Mouse (Mus musculus) limb, embryonic 11.5 days (tissue): ENCODE results near the gene Disp1. TPM values are rescaled to one million over a fixed set of nuclear protein-coding genes. Genes with fewer than 3 reads are reported as not detected.

Source experiments
- ATAC-seq: fragments of 200-750 bp; cut with Nextera tagmentation; 2 replicates; pipeline ENCODE4 v1.8.0; 2017; ENCODE audit warnings: low read depth; ENCODE audit not compliant: insufficient number of reproducible peaks, low FRiP score, low TSS enrichment
- DNase-seq: peaks from one replicate; pipeline ENCODE4 v3.0.0-alpha.2; 2015; ENCODE audit warnings: low spot score
- H3K27ac ChIP-seq: fragments of 300-500 bp; sonication (generic); replicated peaks from 2 replicates; pipeline ENCODE4 v1.5.1; 2014; ENCODE audit warnings: low read depth, mild to moderate bottlenecking, low read length
- H3K27me3 ChIP-seq: fragments of 300-500 bp; sonication (generic); 2 replicates; pipeline ENCODE4 v1.6.1; 2014; ENCODE audit warnings: mild to moderate bottlenecking, low read length, mixed read lengths; ENCODE audit not compliant: control insufficient read depth, insufficient read depth
- H3K36me3 ChIP-seq: fragments of 300-500 bp; sonication (generic); 2 replicates; pipeline ENCODE4 v1.6.1; 2014; ENCODE audit warnings: mild to moderate bottlenecking, low read length, moderate library complexity, mixed read lengths; ENCODE audit not compliant: control insufficient read depth, insufficient read depth
- H3K4me1 ChIP-seq: fragments of 300-500 bp; sonication (generic); 2 replicates; pipeline ENCODE4 v1.6.1; 2014; ENCODE audit warnings: low read length, mixed read lengths; ENCODE audit not compliant: control insufficient read depth, insufficient read depth
- H3K4me2 ChIP-seq: fragments of 300-500 bp; sonication (generic); 2 replicates; pipeline ENCODE4 v1.6.1; 2014; ENCODE audit warnings: low read depth, mild to moderate bottlenecking, moderate library complexity; ENCODE audit not compliant: severe bottlenecking
- H3K4me3 ChIP-seq: fragments of 300-500 bp; sonication (generic); 2 replicates; pipeline ENCODE4 v1.5.1; 2014; ENCODE audit warnings: low read depth, low read length
- H3K9ac ChIP-seq: fragments of 300-500 bp; sonication (generic); 2 replicates; pipeline ENCODE4 v1.6.1; 2014; ENCODE audit warnings: mild to moderate bottlenecking, low read length
- H3K9me3 ChIP-seq: fragments of 300-500 bp; sonication (generic); 2 replicates; pipeline ENCODE4 v1.6.1; 2016; ENCODE audit warnings: low read length; ENCODE audit not compliant: control insufficient read depth
- WGBS: fragments of 180-500 bp; shearing (Covaris S2); extraction: QIAGEN DNeasy Blood & Tissue Kit; methylation state at CpG from one replicate; pipeline ENCODE4 v1.1.7; 2014; 5-methylcytosine and 5-hydroxymethylcytosine counted together
- microRNA-seq: library from miRNA; unstranded; fragments of <30 nt; microRNA quantifications from one replicate; pipeline ENCODE4, GENCODE M21; 2016
- polyA plus RNA-seq: library from polyadenylated mRNA; unstranded; fragments of >200 nt; fragmentation: Nextera tagmentation; extraction: Ambion mirVana; gene quantifications from 2 replicates; pipeline ENCODE4 v1.2.1, GENCODE M21; 2014

Gene Disp1
- polyA plus RNA-seq, 1 experiment from 2014 or later = 19.3 TPM

DNA sequence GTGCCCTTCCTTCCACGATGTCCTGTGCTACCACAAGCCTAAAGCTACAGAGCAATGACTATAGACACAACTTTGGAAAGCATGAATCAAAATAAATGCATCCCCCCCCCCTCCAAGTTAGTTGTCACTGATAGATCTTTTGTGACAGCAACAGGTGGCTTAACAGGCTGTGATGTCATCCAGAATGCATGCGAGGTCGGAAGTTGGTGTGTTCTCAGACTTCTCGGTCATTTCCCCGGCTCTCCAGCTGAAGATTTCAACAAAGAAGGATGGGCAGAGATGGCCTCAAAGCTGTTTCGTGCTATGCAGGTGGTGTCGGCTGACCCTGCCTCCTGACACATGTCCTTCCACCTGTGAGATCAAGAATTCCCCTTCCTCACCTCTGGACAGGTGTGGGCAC is 181.9 kb downstream of the Disp1 start:
- Histone ChIP-seq H3K4me2 (no peak overlapping the region), H3K36me3 (no peaks in the 10 kb centered on the region), H3K9ac (no peak overlapping the region), H3K9me3 (no peaks in the 10 kb centered on the region), H3K4me3 (no peak overlapping the region), H3K4me1 (no peaks in the 10 kb centered on the region), H3K27me3 (no peaks in the 10 kb centered on the region), H3K27ac (no peak overlapping the region)
- WGBS = 87% methylated on average over 7 of the region's 7 CpGs
- ATAC-seq = no peak
- DNase-seq = no peak

Small RNA genes lying within 50 kb of the gene (microRNA-seq; reads per million reads assigned to microRNA genes)
- not detected for gene Gm24975

Other genes starting within 250 kb of the Disp1 start
- 26.8 and 42.4 TPM in 2 replicates for gene Aida, start 75.1 kb upstream of the Disp1 start, polyA plus RNA-seq
- gene Brox, start 75.7 kb upstream of the Disp1 start, polyA plus RNA-seq = 40.3 and 41.7 TPM in 2 replicates
- gene Mia3, start 148.0 kb upstream of the Disp1 start, polyA plus RNA-seq = 103 and 115 TPM in 2 replicates
- 19.2 and 20.7 TPM in 2 replicates for gene Taf1a, start 167.5 kb upstream of the Disp1 start, polyA plus RNA-seq
- 0.15 TPM in 1 of 2 replicates, not detected in the other for gene Hhipl2, start 196.7 kb upstream of the Disp1 start, polyA plus RNA-seq